Mouse (Mus musculus) stomach, postnatal 0 days (tissue): ENCODE measurements around the gene Tomm22. TPM values are rescaled to one million over a fixed set of nuclear protein-coding genes. Genes with fewer than 3 reads are reported as not detected.

Experiments
- ATAC-seq: fragments of 200-750 bp; cut with Nextera tagmentation; 2 replicates; pipeline ENCODE4 v1.8.0; 2017; ENCODE audit not compliant: low FRiP score, low TSS enrichment
- DNase-seq: peaks from one replicate; pipeline ENCODE4 v3.0.0-alpha.2; 2016; ENCODE audit warnings: low spot score
- H3K27ac ChIP-seq: fragments of 300-500 bp; sonication (generic); replicated peaks from 2 replicates; pipeline ENCODE4 v1.5.1; 2014; ENCODE audit warnings: mild to moderate bottlenecking, control low read depth
- H3K27me3 ChIP-seq: fragments of 300-500 bp; sonication (generic); 2 replicates; pipeline ENCODE4 v1.6.1; 2014; ENCODE audit warnings: low read length; ENCODE audit not compliant: control insufficient read depth, insufficient read depth
- H3K36me3 ChIP-seq: fragments of 300-500 bp; sonication (generic); 2 replicates; pipeline ENCODE4 v1.6.1; 2014; ENCODE audit warnings: low read length, mixed read lengths; ENCODE audit not compliant: control insufficient read depth, insufficient read depth
- H3K4me1 ChIP-seq: fragments of 300-500 bp; sonication (generic); replicated peaks from 2 replicates; pipeline ENCODE4 v1.6.1; 2014; ENCODE audit warnings: antibody characterized with exemption; ENCODE audit not compliant: control insufficient read depth, insufficient read depth
- H3K4me2 ChIP-seq: fragments of 300-500 bp; sonication (generic); replicated peaks from 2 replicates; pipeline ENCODE4 v1.6.1; 2014; ENCODE audit warnings: low read depth, mild to moderate bottlenecking, control low read depth, moderate library complexity
- H3K4me3 ChIP-seq: fragments of 300-500 bp; sonication (generic); 2 replicates; pipeline ENCODE4 v1.5.1; 2014; ENCODE audit warnings: low read depth, low read length, control low read depth
- H3K9ac ChIP-seq: fragments of 300-500 bp; sonication (generic); 2 replicates; pipeline ENCODE4 v1.6.1; 2014; ENCODE audit warnings: mild to moderate bottlenecking, low read length, control low read depth, mixed read lengths
- H3K9me3 ChIP-seq: fragments of 300-500 bp; sonication (generic); 2 replicates; pipeline ENCODE4 v1.6.1; 2016; ENCODE audit warnings: low read length; ENCODE audit not compliant: control insufficient read depth
- CTCF ChIP-seq: IDR thresholded peaks from 2 replicates; pipeline ENCODE4 v1.5.1; 2016; ENCODE audit warnings: antibody characterized with exemption, low read depth, mild to moderate bottlenecking, moderate library complexity
- EP300 ChIP-seq: optimal IDR thresholded peaks from 2 replicates; pipeline ENCODE3; 2016; ENCODE audit warnings: antibody characterized with exemption
- WGBS: fragments of 180-500 bp; shearing (Covaris S2); extraction: QIAGEN DNeasy Blood & Tissue Kit; methylation state at CpG from one replicate; pipeline ENCODE4 v1.1.7; 2014; 5-methylcytosine and 5-hydroxymethylcytosine counted together
- polyA plus RNA-seq: library from polyadenylated mRNA; unstranded; fragments of >200 nt; fragmentation: Nextera tagmentation; extraction: Ambion mirVana; gene quantifications from 2 replicates; pipeline ENCODE4 v1.2.1, GENCODE M21; 2015

The Tomm22 gene
- polyA plus RNA-seq, 1 experiment from 2014 or later, result 186 TPM

GRCm38 (mm10) chr15:79697011-79697410 lies 26.4 kb downstream of the Tomm22 start:
- 80% methylated on average over 6 of the region's 6 CpGs for WGBS
- Histone ChIP-seq H3K4me2 (no peak overlapping the region), H3K36me3 (no peaks in the 10 kb centered on the region), H3K4me1 (no peaks in the 10 kb centered on the region), H3K9ac (no peak overlapping the region), H3K9me3 (no peaks in the 10 kb centered on the region), H3K4me3 (no peak overlapping the region), H3K27ac (no peak overlapping the region), H3K27me3 (no peaks in the 10 kb centered on the region)
- TF ChIP-seq CTCF (no peak), EP300 (no peak)
- DNase-seq (no peak), ATAC-seq (no peak)

GRCm38 (mm10) chr15:79697558-79698187 lies 27.0 kb downstream of the Tomm22 start:
- DNase-seq, result no peak
- Histone ChIP-seq H3K36me3 (no peaks in the 10 kb centered on the region), H3K27me3 (no peaks in the 10 kb centered on the region), H3K4me2 (no peak overlapping the region), H3K4me1 (no peaks in the 10 kb centered on the region), H3K27ac (no peak overlapping the region), H3K9ac (no peak overlapping the region), H3K4me3 (no peak overlapping the region), H3K9me3 (no peaks in the 10 kb centered on the region)
- WGBS, result 62% methylated on average over 9 of the region's 9 CpGs
- TF ChIP-seq EP300 (no peak), CTCF (no peak)
- ATAC-seq, result no peak

GRCm38 (mm10) chr15:79706603-79707214 lies 36.0 kb downstream of the Tomm22 start:
- Histone ChIP-seq H3K4me1 (no peaks in the 10 kb centered on the region), H3K27me3 (no peaks in the 10 kb centered on the region), H3K9me3 (no peaks in the 10 kb centered on the region), H3K4me2 (no peak overlapping the region), H3K36me3 (peaks cover 17% of the 10 kb centered on the region), H3K9ac (no peak overlapping the region), H3K4me3 (no peak overlapping the region), H3K27ac (no peak overlapping the region)
- TF ChIP-seq CTCF (no peak), EP300 (no peak)
- DNase-seq (no peak), ATAC-seq (no peak)
- 86% methylated on average over 17 of the region's 17 CpGs for whole genome bisulfite sequencing

GRCm38 (mm10) chr15:79708229-79708822 lies 37.7 kb downstream of the Tomm22 start:
- 91% methylated on average over 5 of the region's 5 CpGs for WGBS
- TF ChIP-seq CTCF (peak; percentile 22; the same call in 1 of the 2 replicates), EP300 (no peak)
- Histone ChIP-seq H3K27ac (no peak overlapping the region), H3K27me3 (no peaks in the 10 kb centered on the region), H3K9me3 (no peaks in the 10 kb centered on the region), H3K4me3 (no peak overlapping the region), H3K36me3 (peaks cover 21% of the 10 kb centered on the region), H3K4me1 (no peaks in the 10 kb centered on the region), H3K9ac (no peak overlapping the region), H3K4me2 (no peak overlapping the region)
- 0 out of 2 replicates have a peak, but pooled peaks have one; percentile 12 for ATAC-seq
- no peak for DNase-seq

GRCm38 (mm10) chr15:79715646-79716045 lies 45.0 kb downstream of the Tomm22 start:
- TF ChIP-seq CTCF, result no peak
- ATAC-seq, result no peak
- no peak overlapping the region for H3K4me2 ChIP-seq
- WGBS, result 90% methylated on average over 7 of the region's 7 CpGs
- H3K4me1 ChIP-seq, result no peaks in the 10 kb centered on the region
- H3K27me3 ChIP-seq, result no peaks in the 10 kb centered on the region
- H3K9me3 ChIP-seq, result no peaks in the 10 kb centered on the region
- peaks cover 34% of the 10 kb centered on the region for H3K36me3 ChIP-seq
- no peak overlapping the region for H3K9ac ChIP-seq
- no peak for DNase-seq
- no peak overlapping the region for H3K27ac ChIP-seq
- no peak overlapping the region for H3K4me3 ChIP-seq

- Histone ChIP-seq H3K4me3 (no peak overlapping the region), H3K9ac (no peak overlapping the region), H3K36me3 (peaks cover 27% of the 10 kb centered on the region), H3K27ac (no peak overlapping the region), H3K27me3 (no peaks in the 10 kb centered on the region), H3K4me2 (no peak overlapping the region), H3K4me1 (no peaks in the 10 kb centered on the region), H3K9me3 (no peaks in the 10 kb centered on the region)
- no peak for ATAC-seq
- 89% methylated on average over 6 of the region's 6 CpGs for WGBS
- no peak for DNase-seq
- TF ChIP-seq CTCF (no peak), EP300 (no peak)
Measured at GRCm38 (mm10) chr15:79716710-79717109, 46.0 kb downstream of the Tomm22 start.
